Mouse (Mus musculus) kidney, embryonic 14.5 days (tissue): ENCODE data around the gene Edem2. TPM values are rescaled to one million over a fixed set of nuclear protein-coding genes. Genes with fewer than 3 reads are reported as not detected.

ENCODE experiments used
- ATAC-seq: fragments of 200-750 bp; cut with Nextera tagmentation; 2 replicates; pipeline ENCODE4 v1.8.0; 2017; ENCODE audit warnings: moderate number of reproducible peaks, mild to moderate bottlenecking, moderate TSS enrichment, moderate library complexity; ENCODE audit not compliant: low FRiP score, low TSS enrichment
- H3K27ac ChIP-seq: fragments of 300-500 bp; sonication (generic); 2 replicates; pipeline ENCODE4 v1.5.1; 2014; ENCODE audit warnings: low read depth, mild to moderate bottlenecking, low read length, moderate library complexity, mixed read lengths
- H3K27me3 ChIP-seq: fragments of 300-500 bp; sonication (generic); 2 replicates; pipeline ENCODE4 v1.6.1; 2014; ENCODE audit warnings: mild to moderate bottlenecking, low read length; ENCODE audit not compliant: control insufficient read depth, insufficient read depth
- H3K36me3 ChIP-seq: fragments of 300-500 bp; sonication (generic); 2 replicates; pipeline ENCODE4 v1.6.1; 2014; ENCODE audit warnings: low read length, mixed read lengths; ENCODE audit not compliant: control insufficient read depth, insufficient read depth
- H3K4me1 ChIP-seq: fragments of 300-500 bp; sonication (generic); 2 replicates; pipeline ENCODE4 v1.6.1; 2014; ENCODE audit warnings: low read length, mixed read lengths; ENCODE audit not compliant: control insufficient read depth, insufficient read depth
- H3K4me2 ChIP-seq: fragments of 300-500 bp; sonication (generic); replicated peaks from 2 replicates; pipeline ENCODE4 v1.6.1; 2014; ENCODE audit warnings: low read depth, mild to moderate bottlenecking, low read length
- H3K4me3 ChIP-seq: fragments of 300-500 bp; sonication (generic); 2 replicates; pipeline ENCODE4 v1.5.1; 2014; ENCODE audit warnings: mild to moderate bottlenecking, low read length
- H3K9ac ChIP-seq: fragments of 300-500 bp; sonication (generic); 2 replicates; pipeline ENCODE4 v1.6.1; 2014; ENCODE audit warnings: low read depth, mild to moderate bottlenecking, low read length, moderate library complexity
- H3K9me3 ChIP-seq: fragments of 300-500 bp; sonication (generic); 2 replicates; pipeline ENCODE4 v1.6.1; 2016; ENCODE audit warnings: low read length; ENCODE audit not compliant: control insufficient read depth
- WGBS: fragments of 180-500 bp; shearing (Covaris S2); extraction: QIAGEN DNeasy Blood & Tissue Kit; methylation state at CpG from one replicate; pipeline ENCODE4 v1.1.7; 2014; 5-methylcytosine and 5-hydroxymethylcytosine counted together
- polyA plus RNA-seq: library from polyadenylated mRNA; unstranded; fragments of >200 nt; fragmentation: Nextera tagmentation; extraction: Ambion mirVana; gene quantifications from 2 replicates; pipeline ENCODE4 v1.2.1, GENCODE M21; 2014

Gene Edem2
- polyA plus RNA-seq, 1 experiment from 2014 or later, result 36.0 TPM

GRCm38 (mm10) chr2:155696851-155697250, 32.4 kb downstream of the Edem2 start:
- Histone ChIP-seq H3K27ac (no peak overlapping the region), H3K27me3 (no peaks in the 10 kb centered on the region), H3K9ac (no peak overlapping the region), H3K4me2 (no peak overlapping the region), H3K9me3 (no peaks in the 10 kb centered on the region), H3K4me3 (no peak overlapping the region), H3K36me3 (no peaks in the 10 kb centered on the region), H3K4me1 (no peaks in the 10 kb centered on the region)
- no peak for ATAC-seq
- 78% methylated on average over 7 of the region's 7 CpGs for WGBS

- no peak for ATAC-seq
- Histone ChIP-seq H3K4me2 (no peak overlapping the region), H3K4me3 (no peak overlapping the region), H3K9me3 (no peaks in the 10 kb centered on the region), H3K9ac (no peak overlapping the region), H3K27me3 (no peaks in the 10 kb centered on the region), H3K27ac (no peak overlapping the region), H3K36me3 (no peaks in the 10 kb centered on the region), H3K4me1 (peaks cover 2% of the 10 kb centered on the region; the same call in 1 of the 2 replicates)
- 19% methylated on average over 7 of the region's 7 CpGs for WGBS
Measured at GRCm38 (mm10) chr2:155696091-155696558, 33.1 kb downstream of the Edem2 start.

GRCm38 (mm10) chr2:155695316-155695715, 34.0 kb downstream of the Edem2 start:
- no peaks in the 10 kb centered on the region for H3K9me3 ChIP-seq
- no peak overlapping the region for H3K9ac ChIP-seq
- H3K27ac ChIP-seq, result no peak overlapping the region
- ATAC-seq, result no peak
- H3K27me3 ChIP-seq, result no peaks in the 10 kb centered on the region
- H3K4me3 ChIP-seq, result no peak overlapping the region
- peaks cover 10% of the 10 kb centered on the region; the same call in 1 of the 2 replicates for H3K4me1 ChIP-seq
- 71% methylated on average over 3 of the region's 3 CpGs for WGBS
- H3K36me3 ChIP-seq, result no peaks in the 10 kb centered on the region
- no peak overlapping the region for H3K4me2 ChIP-seq

GRCm38 (mm10) chr2:155694564-155694963, 34.7 kb downstream of the Edem2 start:
- Histone ChIP-seq H3K27me3 (no peaks in the 10 kb centered on the region), H3K4me2 (no peak overlapping the region), H3K9ac (no peak overlapping the region), H3K4me1 (peaks cover 14% of the 10 kb centered on the region; the same call in 1 of the 2 replicates), H3K4me3 (no peak overlapping the region), H3K27ac (no peak overlapping the region), H3K9me3 (no peaks in the 10 kb centered on the region), H3K36me3 (no peaks in the 10 kb centered on the region)
- ATAC-seq, result no peak
- WGBS, result 70% methylated on average over 2 of the region's 2 CpGs

- Histone ChIP-seq H3K4me2 (no peak overlapping the region), H3K27ac (no peak overlapping the region), H3K9ac (no peak overlapping the region), H3K36me3 (no peaks in the 10 kb centered on the region), H3K9me3 (no peaks in the 10 kb centered on the region), H3K4me1 (peaks cover 23% of the 10 kb centered on the region; the same call in 1 of the 2 replicates), H3K4me3 (no peak overlapping the region), H3K27me3 (no peaks in the 10 kb centered on the region)
- WGBS, result 79% methylated on average over 4 of the region's 4 CpGs
- ATAC-seq, result no peak
Measured at GRCm38 (mm10) chr2:155693136-155693535, 36.1 kb downstream of the Edem2 start.

GRCm38 (mm10) chr2:155691723-155692493, 37.4 kb downstream of the Edem2 start, which contains the start of gene Trpc4ap:
Gene Trpc4ap, minus strand, starts transcription at chr2:155692384.
- peak; percentile 96 for ATAC-seq

GRCm38 (mm10) chr2:155691336-155691722, 37.9 kb downstream of the Edem2 start:
- no peaks in the 10 kb centered on the region for H3K27me3 ChIP-seq
- peaks cover 12% of the 10 kb centered on the region; the same call in 1 of the 2 replicates for H3K36me3 ChIP-seq
- no peak for ATAC-seq
- peak overlapping the region; percentile 94 for H3K4me3 ChIP-seq
- 4% methylated on average over 8 of the region's 8 CpGs for WGBS
- no peaks in the 10 kb centered on the region for H3K9me3 ChIP-seq
- peak overlapping the region; percentile 75 for H3K4me2 ChIP-seq
- peaks cover 23% of the 10 kb centered on the region; the same call in 1 of the 2 replicates for H3K4me1 ChIP-seq
- peak overlapping the region; percentile 95 for H3K9ac ChIP-seq
- peak overlapping the region; percentile 88; the same call in 1 of the 2 replicates for H3K27ac ChIP-seq

More at GRCm38 (mm10) chr2:155691723-155692493, 37.4 kb downstream of the Edem2 start, which contains the start of gene Trpc4ap:
- Histone ChIP-seq H3K36me3 (peaks cover 8% of the 10 kb centered on the region; the same call in 1 of the 2 replicates), H3K4me3 (peak within 1 kb of the TSS; percentile 94), H3K27ac (peak within 1 kb of the TSS; percentile 88; the same call in 1 of the 2 replicates), H3K4me2 (peak within 1 kb of the TSS; percentile 75), H3K9ac (peak within 1 kb of the TSS; percentile 95), H3K27me3 (no peaks in the 10 kb centered on the region), H3K4me1 (peaks cover 23% of the 10 kb centered on the region; the same call in 1 of the 2 replicates), H3K9me3 (no peaks in the 10 kb centered on the region)
- WGBS, result under 1% methylated on average over 65 of the region's 72 CpGs

GRCm38 (mm10) chr2:155689211-155689610, 40.1 kb downstream of the Edem2 start:
- no peak for ATAC-seq
- Histone ChIP-seq H3K4me3 (no peak overlapping the region), H3K4me1 (peaks cover 23% of the 10 kb centered on the region; the same call in 1 of the 2 replicates), H3K36me3 (peaks cover 12% of the 10 kb centered on the region; the same call in 1 of the 2 replicates), H3K27ac (no peak overlapping the region), H3K27me3 (no peaks in the 10 kb centered on the region), H3K9ac (no peak overlapping the region), H3K4me2 (no peak overlapping the region), H3K9me3 (no peaks in the 10 kb centered on the region)
- whole genome bisulfite sequencing, result 54% methylated on average over 4 of the region's 4 CpGs

GRCm38 (mm10) chr2:155687746-155688145, 41.5 kb downstream of the Edem2 start:
- WGBS, result 93% methylated on average over 11 of the region's 11 CpGs
- Histone ChIP-seq H3K4me3 (no peak overlapping the region), H3K4me2 (no peak overlapping the region), H3K9me3 (no peaks in the 10 kb centered on the region), H3K36me3 (peaks cover 12% of the 10 kb centered on the region; the same call in 1 of the 2 replicates), H3K27ac (no peak overlapping the region), H3K4me1 (peaks cover 23% of the 10 kb centered on the region; the same call in 1 of the 2 replicates), H3K27me3 (no peaks in the 10 kb centered on the region), H3K9ac (no peak overlapping the region)
- ATAC-seq, result no peak
